Mouse (Mus musculus): ENCODE data around the gene Smarcd2. TPM values are rescaled to one million over a fixed set of nuclear protein-coding genes. Genes with fewer than 3 reads are reported as not detected.

Smarcd2 gene
- polyA plus RNA-seq, 1 experiment = 42.9 TPM

DNA sequence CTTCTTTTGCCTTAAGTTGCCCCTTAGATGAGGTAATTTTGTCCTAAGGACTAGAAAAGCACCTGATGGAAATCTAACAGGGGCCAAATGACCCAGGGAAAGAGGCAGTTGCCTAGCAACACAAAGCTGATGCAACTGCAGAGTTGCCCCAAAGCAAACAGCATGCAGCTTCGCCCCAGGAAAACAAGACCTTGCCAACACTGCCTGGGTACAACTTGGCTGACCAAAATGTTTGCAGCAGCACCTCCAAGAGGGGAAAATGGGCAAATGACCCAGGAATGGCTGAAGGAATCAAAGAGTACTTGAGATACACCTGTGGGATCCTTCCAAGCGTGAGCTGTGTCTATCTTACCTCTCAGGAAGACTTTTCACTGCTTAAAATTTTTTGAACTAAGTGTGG lies 19.1 kb upstream of the Smarcd2 start:
- TF ChIP-seq POLR2A (IDR thresholded peaks at IDR 0.05; ENCODE audit: insufficient read length, low read depth) = no peak
- TF ChIP-seq MYOD1 (IDR thresholded peaks at IDR 0.05; ENCODE audit: control insufficient read depth in 1 of 3, insufficient read length in 2 of 3, low read depth in 2 of 3) = no peak
- TF ChIP-seq E2F4 (IDR thresholded peaks at IDR 0.05; ENCODE audit: insufficient read depth) = no peak
- Histone ChIP-seq H3K27me3 (ENCODE audit: control insufficient read depth, insufficient read depth, insufficient read length) (no peaks in the 10 kb centered on the region), H3K4me2 (ENCODE audit: low read depth) (no peak overlapping the region), H3K36me3 (ENCODE audit: control insufficient read depth, insufficient read depth) (no peaks in the 10 kb centered on the region), H3ac (ENCODE audit: control insufficient read depth, insufficient read length) (no peak overlapping the region), H3K79me2 (ENCODE audit: control insufficient read depth, insufficient read depth) (no peaks in the 10 kb centered on the region), H3K4me3 (no peak overlapping the region)

DNA sequence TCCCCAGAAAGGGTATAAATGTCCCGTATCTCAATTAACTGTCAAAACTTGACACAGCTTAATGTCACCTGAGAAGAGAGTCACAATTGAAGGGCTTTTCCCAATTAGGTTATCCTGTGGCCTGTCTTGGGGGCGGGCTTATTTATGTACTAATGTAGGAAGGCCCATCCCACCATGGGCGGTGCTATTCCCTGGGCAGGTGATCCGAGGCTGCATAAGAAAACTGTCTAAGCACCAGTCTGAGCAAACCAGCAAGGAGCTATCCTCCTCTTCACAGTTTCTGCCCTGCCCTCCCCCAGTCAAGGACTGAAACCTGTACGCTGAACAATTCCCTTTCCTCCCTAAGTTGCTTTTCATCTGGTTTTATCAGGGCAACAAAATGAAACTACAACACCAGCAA lies 17.6 kb upstream of the Smarcd2 start:
- no peak overlapping the region for H3ac ChIP-seq (ENCODE audit: control insufficient read depth, insufficient read length)
- H3K79me2 ChIP-seq (ENCODE audit: control insufficient read depth, insufficient read depth) = no peaks in the 10 kb centered on the region
- no peaks in the 10 kb centered on the region for H3K27me3 ChIP-seq (ENCODE audit: control insufficient read depth, insufficient read depth, insufficient read length)
- no peaks in the 10 kb centered on the region for H3K36me3 ChIP-seq (ENCODE audit: control insufficient read depth, insufficient read depth)
- no peak overlapping the region for H3K4me2 ChIP-seq (ENCODE audit: low read depth)
- TF ChIP-seq TCF12 (IDR thresholded peaks at IDR 0.05; ENCODE audit: insufficient read depth, poor library complexity, severe bottlenecking) (no peak), TCF3 (IDR thresholded peaks at IDR 0.05; ENCODE audit: insufficient read length, low read depth) (no peak), USF1 (IDR thresholded peaks at IDR 0.05; ENCODE audit: low read depth) (no peak), POLR2AphosphoS2 (IDR thresholded peaks at IDR 0.05; ENCODE audit: insufficient read length, low read depth) (no peak), POLR2A (IDR thresholded peaks at IDR 0.05; ENCODE audit: insufficient read length, low read depth) (no peak), CEBPB (IDR thresholded peaks at IDR 0.05; ENCODE audit: insufficient read depth, poor library complexity, severe bottlenecking) (no peak), MAX (IDR thresholded peaks at IDR 0.05; ENCODE audit: low read depth) (no peak), MYOG (IDR thresholded peaks at IDR 0.05; ENCODE audit: control insufficient read depth in 1 of 3, insufficient read depth in 1 of 3, insufficient read length in 2 of 3, low read depth in 2 of 3) (no peak), SRF (IDR thresholded peaks at IDR 0.05; ENCODE audit: control insufficient read depth, insufficient read length, low read depth) (no peak), REST (IDR thresholded peaks at IDR 0.05; ENCODE audit: insufficient read depth, insufficient read length) (no peak), MYOD1 (IDR thresholded peaks at IDR 0.05; ENCODE audit: control insufficient read depth in 1 of 3, insufficient read length in 2 of 3, low read depth in 2 of 3) (no peak)
- H3K4me3 ChIP-seq = no peak overlapping the region

DNA sequence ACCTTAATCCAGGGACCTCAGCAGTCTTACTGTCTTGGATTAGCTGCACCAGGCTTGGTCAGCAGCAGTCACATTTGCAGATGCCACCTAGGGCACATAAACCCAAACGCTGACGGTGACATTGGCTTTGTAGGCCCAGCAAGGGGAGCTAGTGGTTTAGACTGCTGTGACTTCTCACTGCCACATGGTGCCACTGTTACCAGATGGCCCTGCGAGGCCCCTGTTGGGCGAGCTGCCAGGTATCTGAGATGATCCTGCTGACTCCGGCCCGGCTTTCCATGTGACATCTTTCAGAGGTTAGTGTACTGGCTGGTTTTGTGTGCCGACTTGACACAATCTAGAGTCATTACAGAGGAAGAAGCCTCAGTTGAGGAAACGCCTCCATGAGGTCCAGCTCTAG lies 16.6 kb upstream of the Smarcd2 start:
- Histone ChIP-seq H3ac (ENCODE audit: control insufficient read depth, insufficient read length) (no peak overlapping the region), H3K4me2 (ENCODE audit: low read depth) (no peak overlapping the region)

DNA sequence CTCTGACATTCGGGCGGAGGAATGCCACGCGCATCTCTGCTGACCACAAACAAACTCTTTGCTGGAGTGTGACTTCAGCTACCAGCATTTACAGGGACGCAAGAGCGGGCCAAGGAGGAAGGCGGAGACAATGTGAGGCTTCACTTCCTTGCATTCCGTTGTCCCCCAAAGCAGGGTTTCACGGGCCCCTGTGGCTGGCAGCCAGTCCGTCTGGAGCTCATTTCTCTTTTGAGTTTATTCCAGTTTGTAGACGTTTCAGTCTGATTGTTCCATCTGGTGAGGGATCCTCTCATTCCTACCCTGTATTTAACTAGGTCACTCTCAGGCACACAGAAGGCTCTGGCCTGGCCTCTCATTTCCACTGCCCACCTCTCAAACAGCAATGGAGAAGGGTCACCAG lies 14.2 kb upstream of the Smarcd2 start:
- TF ChIP-seq MAX (IDR thresholded peaks at IDR 0.05; ENCODE audit: low read depth) = no peak
- TF ChIP-seq CEBPB (IDR thresholded peaks at IDR 0.05; ENCODE audit: insufficient read depth, poor library complexity, severe bottlenecking) = no peak
- TF ChIP-seq MYOG (IDR thresholded peaks at IDR 0.05; ENCODE audit: control insufficient read depth in 1 of 3, insufficient read depth in 1 of 3, insufficient read length in 2 of 3, low read depth in 2 of 3) = no peak
- no peak for TF ChIP-seq E2F4 (IDR thresholded peaks at IDR 0.05; ENCODE audit: insufficient read depth)
- no peak for TF ChIP-seq SRF (IDR thresholded peaks at IDR 0.05; ENCODE audit: control insufficient read depth, insufficient read length, low read depth)
- no peak for TF ChIP-seq POLR2A (IDR thresholded peaks at IDR 0.05; ENCODE audit: insufficient read length, low read depth)
- Histone ChIP-seq H3ac (ENCODE audit: control insufficient read depth, insufficient read length) (no peak overlapping the region), H3K27me3 (ENCODE audit: control insufficient read depth, insufficient read depth, insufficient read length) (no peaks in the 10 kb centered on the region), H3K4me2 (ENCODE audit: low read depth) (no peak overlapping the region), H3K4me3 (no peak overlapping the region), H3K36me3 (ENCODE audit: control insufficient read depth, insufficient read depth) (no peaks in the 10 kb centered on the region), H3K79me2 (ENCODE audit: control insufficient read depth, insufficient read depth) (no peaks in the 10 kb centered on the region)

More for the DNA sequence above, 16.6 kb upstream of the Smarcd2 start:
- no peak for TF ChIP-seq MAX (IDR thresholded peaks at IDR 0.05; ENCODE audit: low read depth)
- no peak for TF ChIP-seq REST (IDR thresholded peaks at IDR 0.05; ENCODE audit: insufficient read depth, insufficient read length)
- no peak for TF ChIP-seq POLR2AphosphoS2 (IDR thresholded peaks at IDR 0.05; ENCODE audit: insufficient read length, low read depth)
- no peak for TF ChIP-seq CEBPB (IDR thresholded peaks at IDR 0.05; ENCODE audit: insufficient read depth, poor library complexity, severe bottlenecking)
- no peak for TF ChIP-seq E2F4 (IDR thresholded peaks at IDR 0.05; ENCODE audit: insufficient read depth)
- no peak for TF ChIP-seq TCF12 (IDR thresholded peaks at IDR 0.05; ENCODE audit: insufficient read depth, poor library complexity, severe bottlenecking)
- TF ChIP-seq SRF (IDR thresholded peaks at IDR 0.05; ENCODE audit: control insufficient read depth, insufficient read length, low read depth) = no peak
- no peak for TF ChIP-seq MYOG (IDR thresholded peaks at IDR 0.05; ENCODE audit: control insufficient read depth in 1 of 3, insufficient read depth in 1 of 3, insufficient read length in 2 of 3, low read depth in 2 of 3)
- TF ChIP-seq MYOD1 (IDR thresholded peaks at IDR 0.05; ENCODE audit: control insufficient read depth in 1 of 3, insufficient read length in 2 of 3, low read depth in 2 of 3) = no peak
- no peak for TF ChIP-seq TCF3 (IDR thresholded peaks at IDR 0.05; ENCODE audit: insufficient read length, low read depth)
- no peak for TF ChIP-seq POLR2A (IDR thresholded peaks at IDR 0.05; ENCODE audit: insufficient read length, low read depth)
- no peak for TF ChIP-seq USF1 (IDR thresholded peaks at IDR 0.05; ENCODE audit: low read depth)
- Histone ChIP-seq H3K79me2 (ENCODE audit: control insufficient read depth, insufficient read depth) (no peaks in the 10 kb centered on the region), H3K4me3 (no peak overlapping the region), H3K27me3 (ENCODE audit: control insufficient read depth, insufficient read depth, insufficient read length) (no peaks in the 10 kb centered on the region), H3K36me3 (ENCODE audit: control insufficient read depth, insufficient read depth) (no peaks in the 10 kb centered on the region)

DNA sequence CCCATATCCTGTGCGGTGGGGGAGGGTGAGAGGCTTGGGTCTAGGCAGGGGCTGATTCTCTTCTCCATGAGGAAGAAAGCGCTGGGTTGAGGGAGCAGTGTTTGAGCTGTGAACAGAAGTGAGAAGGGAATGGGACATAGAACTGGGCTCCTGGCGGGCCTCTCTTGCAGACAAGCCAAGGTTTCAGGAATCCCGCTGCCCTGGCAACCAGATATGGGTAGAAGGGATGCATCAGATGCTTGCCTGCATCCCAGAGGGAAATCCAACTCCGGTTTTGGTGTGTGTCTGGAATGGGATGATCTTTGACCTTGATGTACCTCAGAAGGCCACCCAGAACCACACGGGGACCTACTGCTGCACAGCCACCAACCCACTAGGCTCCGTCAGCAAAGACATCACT lies 13.4 kb upstream of the Smarcd2 start:
- Histone ChIP-seq H3K27me3 (ENCODE audit: control insufficient read depth, insufficient read depth, insufficient read length) (no peaks in the 10 kb centered on the region), H3K4me2 (ENCODE audit: low read depth) (no peak overlapping the region), H3K36me3 (ENCODE audit: control insufficient read depth, insufficient read depth) (no peaks in the 10 kb centered on the region), H3K4me3 (no peak overlapping the region), H3K79me2 (ENCODE audit: control insufficient read depth, insufficient read depth) (no peaks in the 10 kb centered on the region), H3ac (ENCODE audit: control insufficient read depth, insufficient read length) (no peak overlapping the region)
- no peak for TF ChIP-seq MYOD1 (IDR thresholded peaks at IDR 0.05; ENCODE audit: control insufficient read depth in 1 of 3, insufficient read length in 2 of 3, low read depth in 2 of 3)
- no peak for TF ChIP-seq MYOG (IDR thresholded peaks at IDR 0.05; ENCODE audit: control insufficient read depth in 1 of 3, insufficient read depth in 1 of 3, insufficient read length in 2 of 3, low read depth in 2 of 3)
